Mouse (Mus musculus): Measurements from ENCODE around the gene Scml4. TPM values are rescaled to one million over a fixed set of nuclear protein-coding genes. Genes with fewer than 3 reads are reported as not detected.

Scml4 gene
- polyA plus RNA-seq, 1 experiment from 2014 or later = 0.30 TPM

DNA sequence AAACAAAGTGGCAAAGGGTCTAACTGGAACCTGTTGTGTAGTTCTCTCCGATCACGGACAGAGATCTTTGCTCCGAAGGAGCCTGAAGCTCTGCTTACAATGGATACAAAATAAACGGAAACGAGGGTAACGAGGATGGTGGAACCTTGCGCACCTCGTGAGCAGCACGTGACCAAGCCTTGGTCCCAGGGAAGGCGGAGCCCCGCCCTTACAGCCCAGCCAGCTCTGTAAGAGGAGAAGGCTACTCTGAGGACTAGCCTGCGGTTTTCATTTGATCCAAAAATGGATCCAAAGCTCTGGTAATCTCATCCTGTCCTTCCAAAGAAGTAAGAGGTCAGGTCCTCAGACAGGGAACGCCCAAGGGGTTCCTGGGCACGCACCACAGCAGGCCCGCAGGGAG lies 128.5 kb downstream of the Scml4 start:
- no peaks in the 10 kb centered on the region for H3K4me1 ChIP-seq (ENCODE audit: insufficient read depth)
- H3K36me3 ChIP-seq (ENCODE audit: insufficient read depth) = no peaks in the 10 kb centered on the region
- ATAC-seq (ENCODE audit: insufficient read depth) = no peak
- WGBS = 57% methylated on average over 15 of the region's 15 CpGs
- no peak overlapping the region for H3K4me3 ChIP-seq (ENCODE audit: low read depth, low read length)
- H3K27ac ChIP-seq (ENCODE audit: low read depth) = no peak overlapping the region
- DNase-seq = no peak
- no peak overlapping the region for H3K9ac ChIP-seq
- no peaks in the 10 kb centered on the region for H3K27me3 ChIP-seq (ENCODE audit: insufficient read depth, low read length)
- H3K4me2 ChIP-seq = no peak overlapping the region
- TF ChIP-seq CTCF (IDR thresholded peaks at IDR 0.05; ENCODE audit: low read depth) = no peak
- H3K9me3 ChIP-seq (ENCODE audit: low read depth, low read length) = no peaks in the 10 kb centered on the region

GRCm38 (mm10) chr10:42989910-42990309 lies 129.7 kb downstream of the Scml4 start:
- Histone ChIP-seq H3K4me3 (ENCODE audit: low read depth, low read length) (no peak overlapping the region), H3K9me3 (ENCODE audit: low read depth, low read length) (no peaks in the 10 kb centered on the region), H3K36me3 (ENCODE audit: insufficient read depth) (no peaks in the 10 kb centered on the region), H3K4me1 (ENCODE audit: insufficient read depth) (peaks cover 8% of the 10 kb centered on the region), H3K27me3 (ENCODE audit: insufficient read depth, low read length) (no peaks in the 10 kb centered on the region), H3K9ac (no peak overlapping the region), H3K27ac (ENCODE audit: low read depth) (no peak overlapping the region), H3K4me2 (no peak overlapping the region)
- 30% methylated on average over 6 of the region's 6 CpGs for WGBS
- DNase-seq (peak; percentile 88), ATAC-seq (ENCODE audit: insufficient read depth) (no peak)
- TF ChIP-seq CTCF (IDR thresholded peaks at IDR 0.05; ENCODE audit: low read depth) = peak; percentile 93

DNA sequence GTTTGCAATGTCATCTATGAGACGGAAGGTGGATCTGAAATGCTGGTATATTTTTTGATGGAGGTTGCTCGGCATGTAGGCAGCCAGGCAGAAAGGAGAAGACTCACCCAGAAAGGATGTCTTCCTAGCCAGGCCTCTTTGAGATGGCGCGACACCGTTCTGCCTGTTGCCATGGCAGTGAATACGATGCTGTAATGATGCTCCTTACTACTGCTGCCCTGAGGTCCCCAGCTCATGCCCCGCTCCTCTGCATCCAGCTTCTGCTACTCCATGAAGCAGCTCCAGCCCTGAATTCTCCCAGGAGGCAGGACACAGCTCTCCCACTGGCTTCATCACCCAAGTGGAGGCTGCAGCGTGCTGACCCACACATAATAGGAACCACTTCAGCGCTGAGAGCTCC lies 130.8 kb downstream of the Scml4 start:
- Histone ChIP-seq H3K27ac (ENCODE audit: low read depth) (no peak overlapping the region), H3K9me3 (ENCODE audit: low read depth, low read length) (no peaks in the 10 kb centered on the region), H3K4me3 (ENCODE audit: low read depth, low read length) (no peak overlapping the region), H3K9ac (no peak overlapping the region), H3K36me3 (ENCODE audit: insufficient read depth) (no peaks in the 10 kb centered on the region), H3K4me1 (ENCODE audit: insufficient read depth) (peaks cover 16% of the 10 kb centered on the region), H3K27me3 (ENCODE audit: insufficient read depth, low read length) (no peaks in the 10 kb centered on the region), H3K4me2 (no peak overlapping the region)
- WGBS = 70% methylated on average over 9 of the region's 9 CpGs
- no peak for TF ChIP-seq CTCF (IDR thresholded peaks at IDR 0.05; ENCODE audit: low read depth)
- DNase-seq (no peak), ATAC-seq (ENCODE audit: insufficient read depth) (no peak)

DNA sequence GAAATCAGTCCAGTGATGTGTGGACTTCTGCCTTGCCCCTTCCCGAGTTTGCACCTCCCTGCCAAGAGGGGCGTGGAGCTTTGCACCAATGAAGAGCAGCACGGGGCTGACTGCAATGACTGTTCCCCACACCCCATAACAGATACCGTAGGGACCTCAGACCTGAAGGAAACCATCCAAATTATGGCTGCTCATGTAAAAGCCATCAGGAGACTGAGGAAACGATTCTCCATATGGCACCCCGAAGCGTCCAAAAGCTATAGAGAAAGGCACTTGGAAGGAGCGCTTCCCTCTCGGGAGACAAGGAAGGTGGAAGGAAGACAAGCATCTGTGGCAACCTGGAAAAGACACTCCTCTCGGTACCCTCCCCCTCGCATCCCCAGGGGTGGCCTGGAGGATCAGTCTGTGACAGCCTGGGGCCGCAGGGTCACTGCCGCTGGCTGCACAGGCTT lies 134.2 kb downstream of the Scml4 start:
- Histone ChIP-seq H3K4me1 (ENCODE audit: insufficient read depth) (peaks cover 16% of the 10 kb centered on the region), H3K9ac (no peak overlapping the region; the same call in 1 of the 2 replicates), H3K9me3 (ENCODE audit: low read depth, low read length) (no peaks in the 10 kb centered on the region), H3K36me3 (ENCODE audit: insufficient read depth) (no peaks in the 10 kb centered on the region), H3K27ac (ENCODE audit: low read depth) (no peak overlapping the region; the same call in 1 of the 2 replicates), H3K4me3 (ENCODE audit: low read depth, low read length) (no peak overlapping the region), H3K27me3 (ENCODE audit: insufficient read depth, low read length) (no peaks in the 10 kb centered on the region), H3K4me2 (peak overlapping the region; percentile 48)
- ATAC-seq (ENCODE audit: insufficient read depth) = no peak
- no peak for TF ChIP-seq CTCF (IDR thresholded peaks at IDR 0.05; ENCODE audit: low read depth)
- DNase-seq = peak; percentile 41
- 16% methylated on average over 13 of the region's 13 CpGs for WGBS

DNA sequence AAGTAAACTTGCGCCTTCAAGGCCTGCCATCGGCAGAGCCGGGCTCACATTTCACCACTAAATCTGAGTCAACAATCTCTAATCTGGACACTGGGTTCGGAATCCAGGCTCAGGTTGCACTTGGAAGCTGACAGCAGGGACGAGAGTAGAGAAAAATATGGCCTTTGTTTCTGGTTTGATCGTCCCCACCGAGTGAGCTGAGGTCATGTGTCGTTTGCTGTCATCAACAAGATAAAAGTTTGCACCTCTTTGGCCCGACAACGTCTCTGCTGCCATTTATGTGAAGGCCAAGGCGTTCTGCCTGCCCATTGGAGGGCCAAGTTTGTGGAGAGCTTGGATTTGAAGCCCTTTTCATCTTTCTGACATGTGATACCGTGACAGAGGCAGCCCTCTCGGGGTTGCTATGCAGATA lies 135.3 kb downstream of the Scml4 start:
- H3K9me3 ChIP-seq (ENCODE audit: low read depth, low read length) = no peaks in the 10 kb centered on the region
- H3K4me1 ChIP-seq (ENCODE audit: insufficient read depth) = peaks cover 16% of the 10 kb centered on the region
- H3K27me3 ChIP-seq (ENCODE audit: insufficient read depth, low read length) = no peaks in the 10 kb centered on the region
- no peak overlapping the region for H3K4me3 ChIP-seq (ENCODE audit: low read depth, low read length)
- TF ChIP-seq CTCF (IDR thresholded peaks at IDR 0.05; ENCODE audit: low read depth) = no peak
- 9% methylated on average over 13 of the region's 13 CpGs for WGBS
- DNase-seq (peak; percentile 43), ATAC-seq (ENCODE audit: insufficient read depth) (no peak)
- no peaks in the 10 kb centered on the region for H3K36me3 ChIP-seq (ENCODE audit: insufficient read depth)
- peak overlapping the region; percentile 46 for H3K27ac ChIP-seq (ENCODE audit: low read depth)
- H3K4me2 ChIP-seq = no peak overlapping the region
- no peak overlapping the region for H3K9ac ChIP-seq

- H3K36me3 ChIP-seq (ENCODE audit: insufficient read depth) = no peaks in the 10 kb centered on the region
- no peaks in the 10 kb centered on the region for H3K27me3 ChIP-seq (ENCODE audit: insufficient read depth, low read length)
- ATAC-seq (ENCODE audit: insufficient read depth) (no peak), DNase-seq (no peak)
- H3K4me3 ChIP-seq (ENCODE audit: low read depth, low read length) = no peak overlapping the region
- TF ChIP-seq CTCF (IDR thresholded peaks at IDR 0.05; ENCODE audit: low read depth) = no peak
- H3K4me1 ChIP-seq (ENCODE audit: insufficient read depth) = peaks cover 16% of the 10 kb centered on the region
- no peaks in the 10 kb centered on the region for H3K9me3 ChIP-seq (ENCODE audit: low read depth, low read length)
- no peak overlapping the region for H3K9ac ChIP-seq
- no peak overlapping the region for H3K27ac ChIP-seq (ENCODE audit: low read depth)
- H3K4me2 ChIP-seq = no peak overlapping the region
- 84% methylated on average over 2 of the region's 2 CpGs for WGBS
Observed at GRCm38 (mm10) chr10:42997278-42997677, 137.1 kb downstream of the Scml4 start.

DNA sequence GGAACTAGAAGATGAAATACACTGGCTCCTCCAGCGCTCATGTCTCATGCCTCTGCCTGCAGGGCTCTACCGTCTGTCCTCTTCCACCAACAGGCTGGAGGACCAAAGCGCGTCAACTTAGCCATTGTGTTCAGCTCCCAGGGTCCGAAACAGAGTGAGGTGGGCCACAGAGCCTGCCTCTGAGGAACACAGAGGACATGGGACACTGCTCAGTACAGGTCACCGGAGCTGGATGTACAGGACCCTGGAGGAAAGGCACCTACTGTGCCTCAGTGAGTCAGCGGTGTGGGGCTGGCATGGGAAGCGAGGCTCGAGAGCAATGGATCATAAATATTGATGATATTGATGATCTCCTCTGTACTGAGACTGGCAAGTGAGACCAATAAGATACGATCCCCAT lies 139.2 kb downstream of the Scml4 start:
- Histone ChIP-seq H3K9me3 (ENCODE audit: low read depth, low read length) (no peaks in the 10 kb centered on the region), H3K27ac (ENCODE audit: low read depth) (no peak overlapping the region), H3K27me3 (ENCODE audit: insufficient read depth, low read length) (no peaks in the 10 kb centered on the region), H3K4me1 (ENCODE audit: insufficient read depth) (peaks cover 13% of the 10 kb centered on the region), H3K4me3 (ENCODE audit: low read depth, low read length) (no peak overlapping the region), H3K4me2 (no peak overlapping the region), H3K9ac (no peak overlapping the region), H3K36me3 (ENCODE audit: insufficient read depth) (no peaks in the 10 kb centered on the region)
- ATAC-seq (ENCODE audit: insufficient read depth) = no peak
- no peak for TF ChIP-seq CTCF (IDR thresholded peaks at IDR 0.05; ENCODE audit: low read depth)
- DNase-seq = no peak
- WGBS = 93% methylated on average over 10 of the region's 10 CpGs

DNA sequence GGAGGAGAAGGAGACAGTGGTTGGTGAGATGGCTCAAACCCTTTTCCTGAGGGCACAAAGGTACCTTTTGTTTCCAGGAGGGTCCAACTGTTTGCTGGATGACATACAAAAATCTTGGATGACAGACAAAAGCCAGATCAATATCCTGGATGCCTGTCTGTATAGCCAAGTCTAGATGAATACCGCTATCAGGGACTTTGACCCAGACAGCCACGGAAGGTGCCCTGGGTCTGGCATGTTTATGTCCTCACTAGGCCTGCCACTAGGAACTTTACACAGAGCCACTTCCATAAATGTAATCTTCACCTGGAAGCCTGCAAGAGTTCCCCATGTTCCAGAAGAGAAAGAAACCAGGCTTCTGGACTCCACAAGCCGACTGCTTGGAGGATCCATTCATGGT lies 141.3 kb downstream of the Scml4 start:
- H3K36me3 ChIP-seq (ENCODE audit: insufficient read depth) = no peaks in the 10 kb centered on the region
- ATAC-seq (ENCODE audit: insufficient read depth) = no peak
- no peak overlapping the region for H3K4me2 ChIP-seq
- H3K4me3 ChIP-seq (ENCODE audit: low read depth, low read length) = no peak overlapping the region
- H3K9ac ChIP-seq = no peak overlapping the region
- no peaks in the 10 kb centered on the region; the same call in 1 of the 2 replicates for H3K4me1 ChIP-seq (ENCODE audit: insufficient read depth)
- no peak overlapping the region for H3K27ac ChIP-seq (ENCODE audit: low read depth)
- no peaks in the 10 kb centered on the region for H3K9me3 ChIP-seq (ENCODE audit: low read depth, low read length)
- H3K27me3 ChIP-seq (ENCODE audit: insufficient read depth, low read length) = no peaks in the 10 kb centered on the region
- no peak for TF ChIP-seq CTCF (IDR thresholded peaks at IDR 0.05; ENCODE audit: low read depth)
- DNase-seq = no peak
- WGBS = 57% methylated on average over 3 of the region's 3 CpGs
